Mouse (Mus musculus): ENCODE measurements around the gene Ptgdr2. TPM values are rescaled to one million over a fixed set of nuclear protein-coding genes. Genes with fewer than 3 reads are reported as not detected.

Gene Ptgdr2
- polyA plus RNA-seq, 1 experiment from 2014 or later: 0.09 TPM

GRCm38 (mm10) chr19:10909087-10909721 is 27.8 kb upstream of the Ptgdr2 start:
- no peak overlapping the region for H3K4me3 ChIP-seq (replicated peaks)
- no peaks in the 10 kb centered on the region for H3K9me3 ChIP-seq (replicated peaks)
- H3K27me3 ChIP-seq: no peaks in the 10 kb centered on the region
- H3K9ac ChIP-seq: no peak overlapping the region
- ATAC-seq (replicated peaks; ENCODE audit: low FRiP score): peak; percentile 13; the same call in 1 of the 2 replicates
- no peak overlapping the region for H3K4me2 ChIP-seq
- H3K36me3 ChIP-seq: peaks cover 37% of the 10 kb centered on the region
- WGBS: 64% methylated on average over 6 of the region's 6 CpGs
- peaks cover 30% of the 10 kb centered on the region for H3K4me1 ChIP-seq
- peak overlapping the region; percentile 84 for H3K27ac ChIP-seq

- no peaks in the 10 kb centered on the region for H3K36me3 ChIP-seq
- ATAC-seq (replicated peaks; ENCODE audit: low FRiP score): no peak
- no peaks in the 10 kb centered on the region for H3K27me3 ChIP-seq
- 58% methylated on average over 7 of the region's 7 CpGs for WGBS
- H3K27ac ChIP-seq: no peak overlapping the region
- no peak overlapping the region for H3K9ac ChIP-seq
- no peaks in the 10 kb centered on the region for H3K9me3 ChIP-seq (replicated peaks)
- H3K4me2 ChIP-seq: no peak overlapping the region
- H3K4me3 ChIP-seq (replicated peaks): no peak overlapping the region
- H3K4me1 ChIP-seq: 0 out of 2 replicates have a peak, but pooled peaks cover 11% of the 10 kb centered on the region
Measured at GRCm38 (mm10) chr19:10914291-10914690, 22.7 kb upstream of the Ptgdr2 start.

GRCm38 (mm10) chr19:10914870-10915269 is 22.1 kb upstream of the Ptgdr2 start:
- H3K9ac ChIP-seq: no peak overlapping the region
- H3K4me1 ChIP-seq: 0 out of 2 replicates have a peak, but pooled peaks cover 7% of the 10 kb centered on the region
- ATAC-seq (replicated peaks; ENCODE audit: low FRiP score): no peak
- no peaks in the 10 kb centered on the region for H3K9me3 ChIP-seq (replicated peaks)
- no peaks in the 10 kb centered on the region for H3K27me3 ChIP-seq
- no peak overlapping the region for H3K27ac ChIP-seq
- WGBS: 68% methylated on average over 2 of the region's 2 CpGs
- no peak overlapping the region for H3K4me2 ChIP-seq
- H3K36me3 ChIP-seq: no peaks in the 10 kb centered on the region
- H3K4me3 ChIP-seq (replicated peaks): no peak overlapping the region

- H3K4me3 ChIP-seq (replicated peaks): no peak overlapping the region
- H3K9ac ChIP-seq: no peak overlapping the region
- 0 out of 2 replicates have a peak, but pooled peaks cover 7% of the 10 kb centered on the region for H3K4me1 ChIP-seq
- H3K27me3 ChIP-seq: no peaks in the 10 kb centered on the region
- H3K27ac ChIP-seq: no peak overlapping the region
- H3K4me2 ChIP-seq: no peak overlapping the region
- no peak for ATAC-seq (replicated peaks; ENCODE audit: low FRiP score)
- 53% methylated on average over 5 of the region's 5 CpGs for WGBS
- H3K9me3 ChIP-seq (replicated peaks): no peaks in the 10 kb centered on the region
- H3K36me3 ChIP-seq: no peaks in the 10 kb centered on the region
Measured at GRCm38 (mm10) chr19:10916506-10916905, 20.5 kb upstream of the Ptgdr2 start.

- WGBS: 87% methylated on average over 10 of the region's 10 CpGs
- H3K4me3 ChIP-seq (replicated peaks): no peak overlapping the region
- no peak overlapping the region for H3K27ac ChIP-seq
- no peak overlapping the region for H3K4me2 ChIP-seq
- no peaks in the 10 kb centered on the region for H3K9me3 ChIP-seq (replicated peaks)
- H3K36me3 ChIP-seq: no peaks in the 10 kb centered on the region
- ATAC-seq (replicated peaks; ENCODE audit: low FRiP score): no peak
- no peak overlapping the region for H3K9ac ChIP-seq
- H3K4me1 ChIP-seq: 0 out of 2 replicates have a peak, but pooled peaks cover 7% of the 10 kb centered on the region
- H3K27me3 ChIP-seq: no peaks in the 10 kb centered on the region
Measured at GRCm38 (mm10) chr19:10918321-10918991, 18.5 kb upstream of the Ptgdr2 start.

GRCm38 (mm10) chr19:10920532-10920931 is 16.4 kb upstream of the Ptgdr2 start, which contains the start of gene Zp1:
Zp1 (minus strand) TSS chr19:10920632.
- Histone ChIP-seq H3K4me1 (peaks cover 9% of the 10 kb centered on the region; the same call in 1 of the 2 replicates), H3K9me3 (replicated peaks) (no peaks in the 10 kb centered on the region), H3K4me3 (replicated peaks) (no peak within 1 kb of the TSS), H3K27me3 (no peaks in the 10 kb centered on the region), H3K4me2 (no peak within 1 kb of the TSS), H3K27ac (no peak within 1 kb of the TSS), H3K9ac (no peak within 1 kb of the TSS), H3K36me3 (no peaks in the 10 kb centered on the region)
- no peak for ATAC-seq (replicated peaks; ENCODE audit: low FRiP score)
- 50% methylated on average over 2 of the region's 2 CpGs for WGBS

GRCm38 (mm10) chr19:10921058-10921457 is 15.9 kb upstream of the Ptgdr2 start:
- Histone ChIP-seq H3K27me3 (no peaks in the 10 kb centered on the region), H3K4me2 (no peak overlapping the region), H3K4me1 (peaks cover 14% of the 10 kb centered on the region), H3K9me3 (replicated peaks) (no peaks in the 10 kb centered on the region), H3K36me3 (no peaks in the 10 kb centered on the region), H3K27ac (no peak overlapping the region), H3K4me3 (replicated peaks) (no peak overlapping the region), H3K9ac (no peak overlapping the region)
- ATAC-seq (replicated peaks; ENCODE audit: low FRiP score): no peak
- 81% methylated on average over 3 of the region's 3 CpGs for WGBS

GRCm38 (mm10) chr19:10924220-10924619 is 12.7 kb upstream of the Ptgdr2 start:
- Histone ChIP-seq H3K9me3 (replicated peaks) (no peaks in the 10 kb centered on the region), H3K36me3 (no peaks in the 10 kb centered on the region), H3K4me1 (peaks cover 22% of the 10 kb centered on the region), H3K27me3 (no peaks in the 10 kb centered on the region), H3K9ac (no peak overlapping the region), H3K4me2 (no peak overlapping the region), H3K27ac (peak overlapping the region; percentile 22; the same call in 1 of the 2 replicates), H3K4me3 (replicated peaks) (no peak overlapping the region)
- WGBS: 25% methylated on average over 4 of the region's 4 CpGs
- ATAC-seq (replicated peaks; ENCODE audit: low FRiP score): no peak

GRCm38 (mm10) chr19:10926123-10926621 is 10.8 kb upstream of the Ptgdr2 start:
- Histone ChIP-seq H3K27ac (peak overlapping the region; percentile 81), H3K9me3 (replicated peaks) (no peaks in the 10 kb centered on the region)
- WGBS: 27% methylated on average over 6 of the region's 6 CpGs

GRCm38 (mm10) chr19:10926666-10927065 is 10.3 kb upstream of the Ptgdr2 start:
- peak; percentile 48; the same call in 1 of the 2 replicates for ATAC-seq (replicated peaks; ENCODE audit: low FRiP score)

More at GRCm38 (mm10) chr19:10926123-10926621, 10.8 kb upstream of the Ptgdr2 start:
- Histone ChIP-seq H3K4me1 (peaks cover 22% of the 10 kb centered on the region), H3K4me2 (peak overlapping the region; percentile 28), H3K4me3 (replicated peaks) (no peak overlapping the region), H3K36me3 (no peaks in the 10 kb centered on the region), H3K9ac (no peak overlapping the region), H3K27me3 (no peaks in the 10 kb centered on the region)
- peak; percentile 55 for ATAC-seq (replicated peaks; ENCODE audit: low FRiP score)

GRCm38 (mm10) chr19:10930641-10931040 is 6.3 kb upstream of the Ptgdr2 start:
- Histone ChIP-seq H3K4me1 (peaks cover 17% of the 10 kb centered on the region), H3K9me3 (replicated peaks) (no peaks in the 10 kb centered on the region), H3K9ac (no peak overlapping the region), H3K27me3 (no peaks in the 10 kb centered on the region), H3K4me3 (replicated peaks) (no peak overlapping the region), H3K27ac (no peak overlapping the region), H3K4me2 (no peak overlapping the region), H3K36me3 (no peaks in the 10 kb centered on the region)
- WGBS: 78% methylated on average over 2 of the region's 2 CpGs
- no peak for ATAC-seq (replicated peaks; ENCODE audit: low FRiP score)

More at GRCm38 (mm10) chr19:10926666-10927065, 10.3 kb upstream of the Ptgdr2 start:
- peak overlapping the region; percentile 28 for H3K4me2 ChIP-seq
- H3K4me3 ChIP-seq (replicated peaks): no peak overlapping the region
- H3K4me1 ChIP-seq: peaks cover 22% of the 10 kb centered on the region
- no peaks in the 10 kb centered on the region for H3K9me3 ChIP-seq (replicated peaks)
- WGBS: 37% methylated on average over 4 of the region's 4 CpGs
- H3K27ac ChIP-seq: peak overlapping the region; percentile 81
- H3K36me3 ChIP-seq: no peaks in the 10 kb centered on the region
- no peak overlapping the region for H3K9ac ChIP-seq
- no peaks in the 10 kb centered on the region for H3K27me3 ChIP-seq

GRCm38 (mm10) chr19:10935029-10935428 is 1.9 kb upstream of the Ptgdr2 start:
- no peak overlapping the region for H3K9ac ChIP-seq
- no peak for ATAC-seq (replicated peaks; ENCODE audit: low FRiP score)
- peaks cover under 1% of the 10 kb centered on the region; the same call in 1 of the 2 replicates for H3K4me1 ChIP-seq
- H3K27me3 ChIP-seq: no peaks in the 10 kb centered on the region
- no peaks in the 10 kb centered on the region for H3K36me3 ChIP-seq
- H3K4me3 ChIP-seq (replicated peaks): no peak overlapping the region
- H3K9me3 ChIP-seq (replicated peaks): no peaks in the 10 kb centered on the region
- no peak overlapping the region for H3K27ac ChIP-seq
- WGBS: 62% methylated on average over 5 of the region's 5 CpGs
- no peak overlapping the region for H3K4me2 ChIP-seq
